Mouse (Mus musculus) midbrain, embryonic 16.5 days (tissue): ENCODE data around the gene Nip7. TPM values are rescaled to one million over a fixed set of nuclear protein-coding genes. Genes with fewer than 3 reads are reported as not detected.

Experiments used
- ATAC-seq: fragments of 200-750 bp; cut with Nextera tagmentation; 2 replicates; pipeline ENCODE4 v1.8.0; 2017; ENCODE audit warnings: moderate TSS enrichment
- H3K27ac ChIP-seq: fragments of 300-500 bp; sonication (generic); 2 replicates; pipeline ENCODE4 v1.5.1; 2014; ENCODE audit warnings: mild to moderate bottlenecking, low read length, mixed read lengths
- H3K27me3 ChIP-seq: fragments of 300-500 bp; sonication (generic); 2 replicates; pipeline ENCODE4 v1.6.1; 2014; ENCODE audit warnings: low read depth, low read length, mixed read lengths; ENCODE audit not compliant: control insufficient read depth, insufficient read depth
- H3K36me3 ChIP-seq: fragments of 300-500 bp; sonication (generic); 2 replicates; pipeline ENCODE4 v1.6.1; 2014; ENCODE audit warnings: mild to moderate bottlenecking, low read length, moderate library complexity, mixed read lengths; ENCODE audit not compliant: control insufficient read depth, insufficient read depth
- H3K4me1 ChIP-seq: fragments of 300-500 bp; sonication (generic); 2 replicates; pipeline ENCODE4 v1.6.1; 2014; ENCODE audit warnings: mild to moderate bottlenecking, low read length, mixed read lengths; ENCODE audit not compliant: control insufficient read depth, insufficient read depth
- H3K4me2 ChIP-seq: fragments of 300-500 bp; sonication (generic); 2 replicates; pipeline ENCODE4 v1.6.1; 2014; ENCODE audit warnings: mild to moderate bottlenecking, low read length, mixed read lengths
- H3K4me3 ChIP-seq: fragments of 300-500 bp; sonication (generic); 2 replicates; pipeline ENCODE4 v1.5.1; 2014; ENCODE audit warnings: low read depth, mild to moderate bottlenecking, low read length, moderate library complexity, mixed read lengths
- H3K9ac ChIP-seq: fragments of 300-500 bp; sonication (generic); 2 replicates; pipeline ENCODE4 v1.6.1; 2014; ENCODE audit warnings: low read depth, low read length, mixed read lengths
- H3K9me3 ChIP-seq: fragments of 300-500 bp; sonication (generic); replicated peaks from 2 replicates; pipeline ENCODE4 v1.6.1; 2014; ENCODE audit warnings: mild to moderate bottlenecking, low read length, mixed read lengths; ENCODE audit not compliant: control insufficient read depth, poor library complexity, severe bottlenecking
- WGBS: fragments of 180-500 bp; shearing (Covaris S2); extraction: QIAGEN DNeasy Blood & Tissue Kit; methylation state at CpG from one replicate; pipeline ENCODE4 v1.1.7; 2014; 5-methylcytosine and 5-hydroxymethylcytosine counted together
- polyA plus RNA-seq: library from polyadenylated mRNA; unstranded; fragments of >200 nt; fragmentation: Nextera tagmentation; extraction: Ambion mirVana; gene quantifications from 2 replicates; pipeline ENCODE4 v1.2.1, GENCODE M21; 2015

Nip7 gene
- polyA plus RNA-seq, 1 experiment from 2014 or later, result 65.9 TPM

DNA sequence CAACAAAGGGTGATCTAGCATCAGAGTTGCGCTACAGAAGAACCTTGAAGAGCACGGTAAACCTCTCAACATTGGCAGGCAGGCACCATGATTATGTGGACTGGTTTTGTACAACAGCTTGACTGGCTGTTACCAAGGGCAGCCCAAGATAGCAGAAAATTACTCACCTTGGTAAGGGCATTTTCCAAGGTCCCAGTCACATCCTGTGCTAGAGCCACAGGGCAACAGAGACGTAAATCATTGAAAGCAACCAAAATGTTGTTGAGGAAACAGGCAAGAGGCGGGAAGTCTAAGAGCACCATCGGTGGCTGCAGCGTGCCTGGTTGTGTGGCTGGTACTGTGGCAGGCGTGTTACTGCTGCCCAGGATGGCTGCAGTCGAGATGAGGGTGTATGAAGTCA is 4.6 kb upstream of the Nip7 start:
- Histone ChIP-seq H3K4me2 (no peak overlapping the region), H3K27me3 (no peaks in the 10 kb centered on the region), H3K4me3 (no peak overlapping the region), H3K27ac (no peak overlapping the region), H3K36me3 (peaks cover 35% of the 10 kb centered on the region), H3K4me1 (peaks cover 29% of the 10 kb centered on the region), H3K9ac (no peak overlapping the region), H3K9me3 (no peaks in the 10 kb centered on the region)
- no peak for ATAC-seq
- 97% methylated on average over 8 of the region's 8 CpGs for WGBS

DNA sequence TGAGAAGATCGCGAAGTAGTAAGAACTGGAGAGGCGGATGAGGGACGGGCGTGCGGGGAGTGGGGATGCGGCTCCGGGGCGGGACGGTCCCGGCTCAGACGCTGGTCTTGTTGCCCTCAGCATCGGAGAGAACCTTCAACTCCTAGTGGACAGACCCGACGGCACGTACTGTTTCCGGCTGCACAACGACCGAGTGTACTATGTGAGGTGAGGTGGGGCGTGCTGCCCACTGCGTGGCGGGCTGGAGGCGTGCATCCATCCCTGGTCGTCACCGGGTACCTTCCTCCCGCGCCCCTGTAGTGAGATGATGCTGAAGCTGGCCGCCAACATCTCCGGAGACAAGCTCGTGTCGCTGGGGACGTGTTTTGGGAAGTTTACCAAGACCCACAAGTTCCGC is 294 bp downstream of the Nip7 start:
- peaks cover 17% of the 10 kb centered on the region for H3K4me1 ChIP-seq
- H3K9me3 ChIP-seq, result no peaks in the 10 kb centered on the region
- no peaks in the 10 kb centered on the region for H3K27me3 ChIP-seq
- peak overlapping the region; percentile 97 for H3K4me2 ChIP-seq
- peak; percentile 78 for ATAC-seq
- H3K27ac ChIP-seq, result peak overlapping the region; percentile 75; the same call in 1 of the 2 replicates
- H3K9ac ChIP-seq, result peak overlapping the region; percentile 73
- peaks cover 28% of the 10 kb centered on the region for H3K36me3 ChIP-seq
- under 1% methylated on average over 33 of the region's 33 CpGs for WGBS
- peak overlapping the region; percentile 96 for H3K4me3 ChIP-seq

GRCm38 (mm10) chr8:107062613-107063012 is 5.9 kb downstream of the Nip7 start:
- peaks cover 2% of the 10 kb centered on the region for H3K4me1 ChIP-seq
- H3K4me3 ChIP-seq, result no peak overlapping the region
- peaks cover 6% of the 10 kb centered on the region; the same call in 1 of the 2 replicates for H3K36me3 ChIP-seq
- ATAC-seq, result no peak
- no peak overlapping the region for H3K9ac ChIP-seq
- no peak overlapping the region for H3K4me2 ChIP-seq
- WGBS, result 88% methylated on average over 1 of the region's 1 CpGs
- H3K9me3 ChIP-seq, result no peaks in the 10 kb centered on the region
- H3K27me3 ChIP-seq, result no peaks in the 10 kb centered on the region
- no peak overlapping the region for H3K27ac ChIP-seq

DNA sequence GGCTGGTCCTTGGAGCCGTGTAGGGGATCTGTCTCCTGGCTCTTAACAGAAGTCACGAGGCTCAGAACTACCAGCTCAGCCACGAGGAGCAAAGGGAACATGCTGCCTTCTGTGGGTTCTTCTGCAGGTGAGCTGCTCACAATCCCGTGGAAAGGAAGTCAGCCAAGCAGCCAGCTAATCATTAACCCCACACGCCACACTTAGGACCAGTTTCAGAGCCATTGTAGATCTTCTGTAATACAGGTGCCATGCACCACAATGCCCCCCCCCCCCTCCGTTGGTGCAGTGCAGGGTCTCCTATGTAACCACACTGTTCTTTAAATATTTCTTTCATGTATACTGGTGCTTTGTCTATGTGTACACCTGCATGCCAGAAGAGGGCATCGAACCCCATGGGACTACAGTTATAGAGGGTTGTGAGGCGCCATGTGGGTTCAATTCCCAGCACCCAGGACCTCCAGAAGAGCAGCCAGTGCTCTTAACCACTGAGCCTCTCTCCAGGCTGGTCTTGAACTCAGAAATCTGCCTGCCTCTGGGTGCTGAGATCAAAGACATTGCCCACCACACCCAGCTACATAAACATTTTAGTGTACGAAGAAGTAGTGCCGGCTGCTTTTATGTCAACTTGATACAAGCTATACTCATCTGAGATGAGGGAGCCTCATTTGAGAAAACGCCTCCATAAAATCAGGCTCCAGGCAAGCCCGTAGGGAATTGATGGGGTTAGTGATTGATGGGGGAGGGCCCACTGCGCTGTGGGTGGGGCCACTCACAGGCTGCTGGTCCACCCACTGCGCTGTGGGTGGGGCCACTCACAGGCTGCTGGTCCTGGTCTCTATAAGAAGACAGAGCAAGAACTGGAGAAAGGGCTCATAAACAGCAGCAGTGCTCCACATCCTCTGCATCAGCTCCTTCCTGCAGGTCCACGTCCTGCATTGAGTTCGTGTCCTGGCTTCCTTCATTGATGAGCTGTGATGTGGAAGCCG is 9.1 kb downstream of the Nip7 start, which contains the start of gene Tmed6:
Gene Tmed6 (minus strand): TSS at position 134 of the 986 bp plus-strand sequence.
- no peak within 1 kb of the TSS for H3K9ac ChIP-seq
- H3K27me3 ChIP-seq, result no peaks in the 10 kb centered on the region
- ATAC-seq, result no peak
- H3K9me3 ChIP-seq, result no peaks in the 10 kb centered on the region
- H3K4me3 ChIP-seq, result no peak within 1 kb of the TSS
- no peaks in the 10 kb centered on the region for H3K4me1 ChIP-seq
- no peak within 1 kb of the TSS for H3K4me2 ChIP-seq
- 0 out of 2 replicates have a peak, but pooled peaks cover 6% of the 10 kb centered on the region for H3K36me3 ChIP-seq
- H3K27ac ChIP-seq, result no peak within 1 kb of the TSS
- 66% methylated on average over 17 of the region's 17 CpGs for WGBS

DNA sequence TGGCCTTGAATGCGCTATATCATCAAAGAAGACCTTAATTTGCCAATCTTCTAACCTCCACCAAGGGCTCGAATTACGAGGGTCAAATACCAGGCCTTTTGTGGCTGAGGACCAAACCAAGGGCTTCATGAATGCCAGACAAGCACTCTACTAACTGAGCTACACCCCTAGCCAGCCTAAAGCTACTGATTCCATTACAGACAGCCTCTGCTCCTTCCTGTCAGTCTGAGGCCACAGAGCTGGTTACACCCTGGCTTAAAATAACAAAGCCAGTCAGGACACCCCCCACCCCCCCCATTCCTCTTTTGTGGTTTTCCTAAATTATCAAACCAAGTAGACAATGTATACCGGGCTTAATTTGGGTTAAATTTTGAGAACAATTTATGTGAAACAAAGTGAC is 17.0 kb downstream of the Nip7 start:
- peaks cover 37% of the 10 kb centered on the region for H3K36me3 ChIP-seq
- 88% methylated on average over 4 of the region's 4 CpGs for WGBS

DNA sequence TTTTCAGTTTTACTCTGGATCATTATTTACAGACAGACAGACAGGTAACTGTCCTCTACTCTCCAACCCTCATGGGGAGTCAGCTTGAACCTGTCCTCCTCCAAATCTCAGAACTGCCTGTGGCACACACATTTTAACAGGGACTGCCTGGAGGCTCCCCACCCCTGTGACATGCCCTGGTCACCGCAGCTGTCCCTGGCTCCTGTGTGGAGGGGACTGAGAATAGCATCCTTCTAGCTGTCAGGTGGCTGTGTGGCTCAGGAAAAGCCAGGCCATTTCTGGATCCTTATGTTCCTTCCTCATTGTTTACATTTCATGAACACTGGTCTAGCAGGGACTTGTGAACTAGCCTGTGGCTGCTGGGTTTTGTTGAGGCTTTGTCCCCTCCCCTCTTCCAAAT is 17.5 kb downstream of the Nip7 start:
- Histone ChIP-seq H3K36me3 (peaks cover 37% of the 10 kb centered on the region), H3K4me3 (no peak overlapping the region), H3K4me1 (no peaks in the 10 kb centered on the region), H3K9me3 (no peaks in the 10 kb centered on the region), H3K9ac (no peak overlapping the region), H3K27me3 (no peaks in the 10 kb centered on the region), H3K4me2 (no peak overlapping the region), H3K27ac (no peak overlapping the region)
- WGBS, result 96% methylated on average over 1 of the region's 1 CpGs
- no peak for ATAC-seq

More for the DNA sequence above, 17.0 kb downstream of the Nip7 start:
- Histone ChIP-seq H3K9me3 (no peaks in the 10 kb centered on the region), H3K4me1 (no peaks in the 10 kb centered on the region), H3K27me3 (no peaks in the 10 kb centered on the region), H3K27ac (no peak overlapping the region), H3K9ac (no peak overlapping the region), H3K4me3 (no peak overlapping the region), H3K4me2 (no peak overlapping the region)
- no peak for ATAC-seq

GRCm38 (mm10) chr8:107076239-107076888 is 19.7 kb downstream of the Nip7 start:
- Histone ChIP-seq H3K36me3 (peaks cover 41% of the 10 kb centered on the region), H3K4me2 (no peak overlapping the region), H3K4me1 (no peaks in the 10 kb centered on the region), H3K4me3 (no peak overlapping the region), H3K9me3 (no peaks in the 10 kb centered on the region), H3K27me3 (no peaks in the 10 kb centered on the region), H3K27ac (no peak overlapping the region), H3K9ac (no peak overlapping the region)
- WGBS, result 97% methylated on average over 7 of the region's 7 CpGs
- no peak for ATAC-seq

- Histone ChIP-seq H3K4me2 (no peak overlapping the region), H3K27ac (no peak overlapping the region), H3K9me3 (no peaks in the 10 kb centered on the region; the same call in 1 of the 2 replicates), H3K36me3 (peaks cover 34% of the 10 kb centered on the region), H3K27me3 (no peaks in the 10 kb centered on the region), H3K4me1 (no peaks in the 10 kb centered on the region), H3K4me3 (no peak overlapping the region), H3K9ac (no peak overlapping the region)
- WGBS, result 98% methylated on average over 17 of the region's 17 CpGs
- ATAC-seq, result no peak
These were observed 28.7 kb downstream of the Nip7 start for GRCm38 (mm10) chr8:107085358-107085757.

DNA sequence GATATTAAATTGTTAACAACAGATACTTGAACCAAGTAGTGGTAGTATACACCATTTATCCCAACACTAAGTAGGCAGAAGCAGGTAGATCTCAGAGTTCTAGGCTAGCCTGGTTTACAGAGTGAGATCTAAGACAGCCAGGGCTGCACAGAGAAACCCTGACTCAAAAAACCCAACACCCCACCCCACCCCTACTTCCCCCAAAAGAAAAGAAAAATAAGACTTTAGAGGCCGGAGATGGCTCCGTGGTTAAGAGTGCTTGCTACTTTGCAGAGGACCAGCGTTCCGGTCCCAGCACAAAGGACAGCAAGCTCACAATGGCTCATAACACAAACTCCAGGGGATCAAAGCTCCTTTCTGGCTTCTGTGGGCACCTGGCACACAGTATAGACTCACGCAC is 29.3 kb downstream of the Nip7 start:
- Histone ChIP-seq H3K4me1 (no peaks in the 10 kb centered on the region), H3K36me3 (peaks cover 30% of the 10 kb centered on the region), H3K9ac (no peak overlapping the region), H3K27ac (no peak overlapping the region), H3K27me3 (no peaks in the 10 kb centered on the region), H3K4me3 (no peak overlapping the region), H3K4me2 (no peak overlapping the region), H3K9me3 (no peaks in the 10 kb centered on the region; the same call in 1 of the 2 replicates)
- no peak for ATAC-seq
- WGBS, result 99% methylated on average over 5 of the region's 5 CpGs
